Mouse (Mus musculus) stomach, postnatal 0 days (tissue): ENCODE data around the gene Tspan32.

Experiments
- CTCF ChIP-seq: IDR thresholded peaks from 2 replicates; pipeline ENCODE4 v1.5.1; 2016; ENCODE audit warnings: antibody characterized with exemption, low read depth, mild to moderate bottlenecking, moderate library complexity
- EP300 ChIP-seq: optimal IDR thresholded peaks from 2 replicates; pipeline ENCODE3; 2016; ENCODE audit warnings: antibody characterized with exemption

GRCm38 (mm10) chr7:143068882-143069591 lies 64.2 kb downstream of the Tspan32 start, which contains the start of gene Tssc4:
- TF ChIP-seq CTCF (no peak), EP300 (peak; percentile 91)
